Mouse (Mus musculus) small intestine, adult 10 weeks (tissue): ENCODE measurements around the gene Itih3. TPM values are rescaled to one million over a fixed set of nuclear protein-coding genes. Genes with fewer than 3 reads are reported as not detected.

Experiments used
- polyA plus RNA-seq: library from polyadenylated mRNA; stranded (reverse); fragments of 350-450 nt; fragmentation: Illumina TruSeq; extraction: RNeasy Lipid Tissue Mini Kit (QIAGEN cat#74804); gene quantifications from one replicate; pipeline ENCODE4 v1.2.3, GENCODE M21; 2014; ENCODE audit warnings: low replicate concordance

Itih3 gene
- 0.45 TPM for polyA plus RNA-seq

DNA sequence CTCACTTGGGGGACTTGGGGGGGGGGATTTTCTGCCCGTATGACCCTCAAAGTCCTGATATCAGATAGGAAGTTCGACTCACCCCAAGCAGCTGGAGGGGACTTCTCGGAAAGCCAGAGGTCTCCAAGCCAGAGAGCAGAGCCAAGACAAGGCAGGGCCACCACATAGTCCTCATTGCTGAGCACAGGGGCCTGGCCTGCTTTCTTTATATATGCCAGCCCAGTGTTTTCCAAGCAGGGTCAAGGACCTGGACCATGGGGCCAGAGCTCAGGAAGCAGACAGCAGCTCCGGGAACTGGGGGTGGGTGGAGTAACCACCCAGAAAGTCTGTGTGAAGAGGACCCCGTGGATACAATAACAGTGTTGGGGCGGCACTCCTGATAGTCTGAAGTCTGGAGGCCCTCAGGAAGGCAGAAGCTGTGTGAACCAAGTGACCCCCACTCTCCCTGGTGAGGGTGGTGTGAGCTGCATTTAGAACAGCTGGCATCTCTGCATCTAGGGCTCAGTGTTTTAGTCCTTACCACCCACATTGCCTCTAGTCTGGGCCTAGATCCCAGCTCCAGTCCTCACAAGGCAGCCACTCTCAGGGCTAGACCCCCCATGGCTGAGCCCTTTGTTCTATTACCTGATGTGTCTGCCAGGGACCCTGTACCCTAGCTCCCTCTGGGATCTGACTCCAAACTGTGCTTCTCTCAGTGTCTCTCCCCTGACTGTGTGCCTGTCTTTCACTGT, at the start of gene Itih3:
Itih3 (minus strand) TSS at position 386 of the 731 bp plus-strand sequence.

GRCm38 (mm10) chr14:30951154-30951825, 27.7 kb upstream of the Itih3 start, which contains the start of gene Nek4:
Gene Nek4 (plus strand): TSS chr14:30951377.

GRCm38 (mm10) chr14:30943038-30943437, 19.5 kb upstream of the Itih3 start, which contains the start of gene Itih1:
Gene Itih1 (minus strand): TSS chr14:30943289.

GRCm38 (mm10) chr14:30886204-30886603, 37.4 kb downstream of the Itih3 start, which contains the start of gene Itih4:
Gene Itih4 (plus strand): TSS chr14:30886476.

GRCm38 (mm10) chr14:30878958-30879571, 44.5 kb downstream of the Itih3 start, which contains the start of gene Mustn1:
Gene Mustn1 (plus strand): TSS chr14:30879200.

Other genes starting within 250 kb of the Itih3 start
- 7.6 TPM for gene Sfmbt1, start 208.9 kb downstream of the Itih3 start, polyA plus RNA-seq
- gene Tmem110, start 98.2 kb downstream of the Itih3 start, polyA plus RNA-seq = 2.2 TPM
- 1.3 TPM for gene Mustn1, start 44.6 kb downstream of the Itih3 start, polyA plus RNA-seq
- gene Itih4, start 37.3 kb downstream of the Itih3 start, polyA plus RNA-seq = not detected
- gene Itih1, start 19.5 kb upstream of the Itih3 start, polyA plus RNA-seq = not detected
- gene Nek4, start 27.6 kb upstream of the Itih3 start, polyA plus RNA-seq = 9.8 TPM
- 53.7 TPM for gene Glt8d1, start 77.6 kb upstream of the Itih3 start, polyA plus RNA-seq
- 306 TPM for gene Spcs1, start 77.9 kb upstream of the Itih3 start, polyA plus RNA-seq
- gene Pbrm1, start 95.4 kb upstream of the Itih3 start, polyA plus RNA-seq = 44.3 TPM
- 103 TPM for gene Gnl3, start 95.4 kb upstream of the Itih3 start, polyA plus RNA-seq
- 5.6 TPM for gene Smim4, start 205.2 kb upstream of the Itih3 start, polyA plus RNA-seq
- not detected for gene Nt5dc2, start 207.3 kb upstream of the Itih3 start, polyA plus RNA-seq
- gene Stab1, start 244.9 kb upstream of the Itih3 start, polyA plus RNA-seq = 0.26 TPM